Mouse (Mus musculus) G1E (cell line): Measurements from ENCODE around the gene Klf11.

Experiments
- CTCF ChIP-seq: IDR thresholded peaks from 2 replicates; pipeline ENCODE4 v1.5.1; 2012; ENCODE audit warnings: low read depth, low read length, inconsistent platforms, mixed read lengths
- POLR2AphosphoS5 ChIP-seq: IDR thresholded peaks from 2 replicates; pipeline ENCODE4 v1.6.1; 2012; ENCODE audit warnings: low read depth, low read length, inconsistent platforms; ENCODE audit not compliant: insufficient replicate concordance
- TAL1 ChIP-seq: conservative IDR thresholded peaks from 2 replicates; pipeline ENCODE4 v1.6.1; 2012; ENCODE audit warnings: low read depth, low read length, inconsistent platforms, mixed read lengths

DNA sequence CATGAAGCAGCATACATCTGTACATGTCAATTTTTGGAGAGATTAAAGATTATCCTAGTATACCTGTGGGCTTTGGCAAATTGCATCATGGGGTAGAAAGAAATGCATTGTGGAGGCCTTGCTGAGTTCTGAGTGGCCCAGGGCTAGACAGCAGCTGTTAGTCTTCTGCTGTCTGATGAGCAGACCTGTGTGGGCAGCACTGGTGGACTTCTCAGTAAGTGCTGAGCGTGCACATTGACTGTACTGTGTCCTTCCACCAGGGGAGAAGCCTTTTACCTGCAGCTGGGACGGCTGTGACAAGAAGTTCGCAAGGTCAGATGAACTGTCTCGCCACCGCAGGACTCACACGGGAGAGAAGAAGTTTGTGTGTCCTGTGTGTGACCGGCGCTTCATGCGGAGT, 8.8 kb downstream of the Klf11 start:
- TF ChIP-seq CTCF (no peak), POLR2AphosphoS5 (no peak), TAL1 (no peak)
